ENCODE assay signal across 8 mouse cellular contexts in the genomic region with DNA sequence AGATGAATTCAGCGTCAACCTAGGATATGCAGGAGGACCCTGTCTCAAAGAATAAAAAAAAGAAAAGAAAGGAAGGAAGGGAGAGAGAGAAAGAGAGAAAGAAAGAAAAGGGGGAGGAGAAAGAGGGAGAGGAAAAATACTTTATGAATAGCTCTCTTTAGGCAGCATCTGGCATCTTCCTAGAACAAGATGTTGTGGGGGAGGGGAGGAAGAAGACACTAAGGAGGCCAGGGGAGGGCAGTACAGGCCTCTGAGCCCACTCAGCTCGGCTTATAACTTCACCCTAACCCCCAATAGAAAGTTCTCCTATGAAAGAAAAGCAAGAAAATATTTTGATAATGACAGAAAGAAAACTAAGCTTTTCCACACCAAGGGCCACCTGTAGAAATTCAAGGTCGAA. TPM values are rescaled to one million over a fixed set of nuclear protein-coding genes. Genes with fewer than 3 reads are reported as not detected.
DNase-seq lines count a peak whose midpoint lies in the region; ATAC-seq and TF ChIP-seq lines count a peak whose summit lies in the region.

No protein-coding gene starts in this region.

- peaks cover 32% of the 10 kb centered on the region for H3K4me1 ChIP-seq in cortical plate, adult 2 months (ENCODE audit: control insufficient read depth, insufficient read depth, low read length)
- H3K4me1 ChIP-seq in hindbrain, embryonic 11.5 days (replicated peaks; ENCODE audit: control insufficient read depth, insufficient read depth, low read length): peaks cover 42% of the 10 kb centered on the region

- H3K79me2 ChIP-seq in myocyte (ENCODE audit: control insufficient read depth, insufficient read depth): peaks cover 74% of the 10 kb centered on the region

- H3K4me3 ChIP-seq in layer of hippocampus, adult 2 months: no peak overlapping the region
- no peak overlapping the region for H3K4me3 ChIP-seq in cortical plate, adult 2 months (ENCODE audit: insufficient read depth, low read length)
- no peak overlapping the region for H3K4me3 ChIP-seq in hindbrain, embryonic 11.5 days (ENCODE audit: low read depth, low read length)
- no peak overlapping the region for H3K4me3 ChIP-seq in myocyte

- no peak for DNase-seq in layer of hippocampus, adult 2 months (ENCODE audit: low spot score in 2 of 2)
- no peak for DNase-seq in layer of hippocampus, postnatal 10 days (ENCODE audit: low spot score in 2 of 2)
- DNase-seq in hindbrain, embryonic 11.5 days (ENCODE audit: low spot score): peak; percentile 67
- DNase-seq in urinary bladder, postnatal 25 days (ENCODE audit: low spot score): no peak
- no peak for DNase-seq in adrenal gland, adult 18-20 months (ENCODE audit: low spot score in 2 of 2)
- DNase-seq in left cerebral cortex, adult 11 months (ENCODE audit: low spot score): no peak

- TF ChIP-seq POLR2A in cortical plate, adult 2 months (IDR thresholded peaks at IDR 0.05; ENCODE audit: extremely low read depth, insufficient read depth, low read length): no peak
- TF ChIP-seq POLR2A in myocyte (IDR thresholded peaks at IDR 0.05; ENCODE audit: insufficient read length, low read depth): no peak

- 39% methylated on average over 3 of the region's 3 CpGs for WGBS in hindbrain, embryonic 11.5 days

- no peak overlapping the region for H3K4me2 ChIP-seq in hindbrain, embryonic 11.5 days (replicated peaks; ENCODE audit: low read depth, low read length)
- peak overlapping the region; percentile 85 for H3K4me2 ChIP-seq in myocyte (ENCODE audit: low read depth)

- H3K9ac ChIP-seq in hindbrain, embryonic 11.5 days (ENCODE audit: low read depth, low read length): no peak overlapping the region

- no peak for ATAC-seq in hindbrain, embryonic 11.5 days (ENCODE audit: low FRiP score)

- no peaks in the 10 kb centered on the region for H3K36me3 ChIP-seq in hindbrain, embryonic 11.5 days (ENCODE audit: control insufficient read depth, insufficient read depth, low read length)
- no peaks in the 10 kb centered on the region for H3K36me3 ChIP-seq in myocyte (ENCODE audit: control insufficient read depth, insufficient read depth)

- H3K9me3 ChIP-seq in hindbrain, embryonic 11.5 days (ENCODE audit: control insufficient read depth, low read length): no peaks in the 10 kb centered on the region

- TF ChIP-seq CTCF in layer of hippocampus, adult 2 months (conservative IDR thresholded peaks at IDR 0.05): peak; percentile 19; the same call in 1 of the 2 replicates
- TF ChIP-seq CTCF in cortical plate, adult 2 months (IDR thresholded peaks at IDR 0.05; ENCODE audit: extremely low read depth, insufficient read depth, low read length): no peak

- H3K27ac ChIP-seq in layer of hippocampus, adult 2 months: peak overlapping the region; percentile 93
- H3K27ac ChIP-seq in cortical plate, adult 2 months (ENCODE audit: insufficient read depth, low read length): peak overlapping the region; percentile 66
- peak overlapping the region; percentile 99 for H3K27ac ChIP-seq in hindbrain, embryonic 11.5 days (ENCODE audit: low read depth, low read length)

- H3K27me3 ChIP-seq in hindbrain, embryonic 11.5 days (ENCODE audit: control insufficient read depth, insufficient read depth, low read length): no peaks in the 10 kb centered on the region
- H3K27me3 ChIP-seq in myocyte (ENCODE audit: control insufficient read depth, insufficient read depth, insufficient read length): no peaks in the 10 kb centered on the region

- H3ac ChIP-seq in myocyte (ENCODE audit: control insufficient read depth, insufficient read length): no peak overlapping the region

TF ChIP-seq in myocyte, 11 proteins besides CTCF, POLR2A, EP300 and RAD21:
- no peak for TF ChIP-seq REST (IDR thresholded peaks at IDR 0.05; ENCODE audit: insufficient read depth, insufficient read length)
- TF ChIP-seq MYOD1 (IDR thresholded peaks at IDR 0.05; ENCODE audit: control insufficient read depth in 1 of 3, insufficient read length in 2 of 3, low read depth in 2 of 3): no peak
- TF ChIP-seq MYOG (IDR thresholded peaks at IDR 0.05; ENCODE audit: control insufficient read depth in 1 of 3, insufficient read depth in 1 of 3, insufficient read length in 2 of 3, low read depth in 2 of 3): no peak

RNA-seq across cellular contexts. Expression of a gene that starts 9.0 kb away (rescaled TPM):
- total RNA-seq in layer of hippocampus, adult 2 months (2021): 10 to 100 TPM; 27.0 to 30.0 TPM
- 10 to 100 TPM; 47.3 to 48.7 TPM for total RNA-seq in layer of hippocampus, postnatal 10 days (2021)
- polyA plus RNA-seq in cortical plate, adult 2 months (2012; rRNA removed): 60.9 and 61.0 TPM in 2 replicates
- polyA plus RNA-seq in hindbrain, embryonic 11.5 days (2014; fragmentation: Nextera tagmentation; extraction: Ambion mirVana): 96.5 and 105 TPM in 2 replicates
- polyA plus RNA-seq in myocyte (2012; fragmentation: generic; extraction: Trizol): 90.6 TPM
- 10 to 100 TPM; 33.7 to 35.0 TPM for total RNA-seq in adrenal gland, adult 18-20 months (2021)

RNA-seq across cellular contexts. Expression of a gene that starts 56.0 kb away (rescaled TPM):
- 100 to 1,000 TPM; 154 to 159 TPM for total RNA-seq in layer of hippocampus, adult 2 months (2021)
- total RNA-seq in layer of hippocampus, postnatal 10 days (2021): 100 to 1,000 TPM; 132 to 150 TPM
- polyA plus RNA-seq in cortical plate, adult 2 months (2012; rRNA removed): 123 and 125 TPM in 2 replicates
- 54.9 and 65.8 TPM in 2 replicates for polyA plus RNA-seq in hindbrain, embryonic 11.5 days (2014; fragmentation: Nextera tagmentation; extraction: Ambion mirVana)
- 1.8 TPM for polyA plus RNA-seq in myocyte (2012; fragmentation: generic; extraction: Trizol)
- total RNA-seq in adrenal gland, adult 18-20 months (2021): 100 to 1,000 TPM; 109 to 216 TPM
